Mouse (Mus musculus) hindbrain, embryonic 14.5 days (tissue): ENCODE data around the gene Slc6a20a. TPM values are rescaled to one million over a fixed set of nuclear protein-coding genes. Genes with fewer than 3 reads are reported as not detected.

Experiments
- ATAC-seq: fragments of 200-750 bp; cut with Nextera tagmentation; 2 replicates; pipeline ENCODE4 v1.8.0; 2017; ENCODE audit warnings: moderate number of reproducible peaks, mild to moderate bottlenecking, moderate TSS enrichment, moderate library complexity; ENCODE audit not compliant: low FRiP score
- DNase-seq: peaks from one replicate; pipeline ENCODE4 v3.0.0-alpha.2; 2015; ENCODE audit warnings: low spot score
- H3K27ac ChIP-seq: fragments of 300-500 bp; sonication (generic); 2 replicates; pipeline ENCODE4 v1.5.1; 2014; ENCODE audit warnings: mild to moderate bottlenecking, moderate library complexity
- H3K27me3 ChIP-seq: fragments of 300-500 bp; sonication (generic); 2 replicates; pipeline ENCODE4 v1.6.1; 2014; ENCODE audit warnings: mild to moderate bottlenecking, low read length, mixed read lengths; ENCODE audit not compliant: control insufficient read depth, insufficient read depth
- H3K36me3 ChIP-seq: fragments of 300-500 bp; sonication (generic); replicated peaks from 2 replicates; pipeline ENCODE4 v1.6.1; 2014; ENCODE audit not compliant: control insufficient read depth, insufficient read depth
- H3K4me1 ChIP-seq: fragments of 300-500 bp; sonication (generic); replicated peaks from 2 replicates; pipeline ENCODE4 v1.6.1; 2014; ENCODE audit warnings: antibody characterized with exemption, low read length, mixed read lengths; ENCODE audit not compliant: control insufficient read depth, insufficient read depth
- H3K4me2 ChIP-seq: fragments of 300-500 bp; sonication (generic); replicated peaks from 2 replicates; pipeline ENCODE4 v1.6.1; 2014; ENCODE audit warnings: mild to moderate bottlenecking, moderate library complexity
- H3K4me3 ChIP-seq: fragments of 300-500 bp; sonication (generic); replicated peaks from 2 replicates; pipeline ENCODE4 v1.5.1; 2014; ENCODE audit warnings: mild to moderate bottlenecking, low read length
- H3K9ac ChIP-seq: fragments of 300-500 bp; sonication (generic); 2 replicates; pipeline ENCODE4 v1.6.1; 2014
- H3K9me3 ChIP-seq: fragments of 300-500 bp; sonication (generic); 2 replicates; pipeline ENCODE4 v1.6.1; 2016; ENCODE audit warnings: low read length; ENCODE audit not compliant: control insufficient read depth
- WGBS: fragments of 180-500 bp; shearing (Covaris S2); extraction: QIAGEN DNeasy Blood & Tissue Kit; methylation state at CpG from one replicate; pipeline ENCODE4 v1.1.7; 2014; 5-methylcytosine and 5-hydroxymethylcytosine counted together
- polyA plus RNA-seq: library from polyadenylated mRNA; unstranded; fragments of >200 nt; fragmentation: Nextera tagmentation; extraction: Ambion mirVana; gene quantifications from 2 replicates; pipeline ENCODE4 v1.2.1, GENCODE M21; 2014

Slc6a20a gene
- polyA plus RNA-seq, result 9.7 and 10.9 TPM in 2 replicates

DNA sequence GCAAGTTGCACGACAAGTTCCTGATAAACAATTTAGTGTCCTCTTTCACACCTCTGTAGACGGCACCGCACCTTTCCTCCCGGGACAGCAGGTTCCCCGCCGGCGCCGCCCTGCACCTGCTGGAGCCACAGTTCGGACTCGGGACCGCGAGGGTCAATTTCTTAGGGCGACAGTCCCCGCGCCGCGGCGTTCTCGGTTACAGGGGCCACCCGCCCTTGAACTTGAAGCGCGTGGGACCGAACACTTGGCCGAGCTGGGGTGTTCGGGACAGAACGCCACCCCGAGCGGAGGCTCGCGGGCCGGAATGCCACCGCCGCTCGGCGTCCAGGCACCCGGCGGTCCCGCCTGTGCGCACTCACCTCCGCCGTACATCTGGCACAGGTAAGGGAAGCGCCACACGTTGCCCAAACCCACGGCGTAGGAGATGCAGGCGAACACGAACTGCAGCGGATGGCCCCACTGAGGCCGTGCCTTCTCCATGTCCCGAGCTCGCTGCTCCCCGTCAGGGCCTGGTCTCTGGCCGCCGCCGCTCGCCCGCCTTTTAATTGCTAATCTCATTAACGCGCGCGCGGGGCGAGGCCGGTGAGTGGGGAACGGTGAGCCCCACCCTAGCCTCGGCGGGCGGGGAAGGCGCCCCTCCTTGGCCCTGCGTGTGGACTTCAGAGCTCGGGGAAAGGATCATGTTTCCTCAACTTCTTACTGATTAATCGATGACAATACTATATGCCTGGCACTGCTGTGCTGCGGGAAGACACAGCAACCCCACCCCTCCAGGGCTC lies at the start of gene Slc6a20a, which contains the start of gene Ccr9:
Slc6a20a (minus strand) TSS at position 559 of the 779 bp plus-strand sequence.
Ccr9 (plus strand) TSS at position 113 of the 779 bp plus-strand sequence.
- Histone ChIP-seq H3K4me1 (peaks cover 8% of the 10 kb centered on the region), H3K9me3 (no peaks in the 10 kb centered on the region), H3K4me2 (peak within 1 kb of the TSS; percentile 80), H3K9ac (peak within 1 kb of the TSS; percentile 48), H3K27ac (no peak within 1 kb of the TSS), H3K36me3 (no peaks in the 10 kb centered on the region), H3K27me3 (peaks cover 59% of the 10 kb centered on the region), H3K4me3 (peak within 1 kb of the TSS; percentile 40)
- under 1% methylated on average over 73 of the region's 73 CpGs for WGBS
- DNase-seq (no peak), ATAC-seq (no peak)

DNA sequence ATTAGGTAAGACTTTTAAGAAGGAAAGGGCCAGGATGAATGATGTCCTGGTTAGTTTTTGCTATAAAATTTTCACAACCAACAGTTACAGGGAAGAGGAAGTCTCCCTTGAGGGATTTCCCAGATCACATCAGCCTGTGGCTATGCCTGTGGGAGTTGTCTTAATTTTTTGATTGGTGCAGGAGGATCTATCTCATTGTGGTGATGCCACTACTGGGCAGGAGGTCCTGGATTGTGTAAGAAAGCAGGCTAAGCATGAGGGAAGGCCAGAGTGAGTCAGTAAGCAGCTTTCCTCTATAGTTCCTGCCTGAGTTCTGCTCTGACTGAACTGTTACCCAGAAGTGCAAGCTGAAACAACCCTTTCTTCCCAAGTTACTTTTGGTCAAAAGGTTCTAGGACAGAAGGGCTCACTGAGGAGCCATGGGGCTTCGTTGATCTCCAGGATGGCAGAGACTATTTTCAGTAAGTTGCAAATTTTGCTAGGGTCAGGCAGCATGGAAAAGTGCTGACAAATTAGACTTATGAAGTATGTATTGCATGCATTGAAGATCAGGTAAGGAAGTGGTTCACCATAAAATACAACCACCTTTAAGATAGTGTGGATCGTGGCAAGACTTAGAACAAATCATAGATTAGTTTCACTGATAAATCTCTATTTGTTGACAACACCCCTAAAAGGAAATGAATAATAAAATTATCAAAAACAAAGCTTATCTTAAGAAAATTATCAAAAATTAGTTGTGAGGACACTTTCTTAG lies 44.2 kb upstream of the Slc6a20a start:
- Histone ChIP-seq H3K4me2 (no peak overlapping the region), H3K27me3 (no peaks in the 10 kb centered on the region), H3K36me3 (no peaks in the 10 kb centered on the region), H3K27ac (no peak overlapping the region), H3K4me1 (no peaks in the 10 kb centered on the region), H3K9ac (no peak overlapping the region), H3K9me3 (no peaks in the 10 kb centered on the region), H3K4me3 (no peak overlapping the region)
- DNase-seq (no peak), ATAC-seq (no peak)
- 84% methylated on average over 2 of the region's 2 CpGs for WGBS

DNA sequence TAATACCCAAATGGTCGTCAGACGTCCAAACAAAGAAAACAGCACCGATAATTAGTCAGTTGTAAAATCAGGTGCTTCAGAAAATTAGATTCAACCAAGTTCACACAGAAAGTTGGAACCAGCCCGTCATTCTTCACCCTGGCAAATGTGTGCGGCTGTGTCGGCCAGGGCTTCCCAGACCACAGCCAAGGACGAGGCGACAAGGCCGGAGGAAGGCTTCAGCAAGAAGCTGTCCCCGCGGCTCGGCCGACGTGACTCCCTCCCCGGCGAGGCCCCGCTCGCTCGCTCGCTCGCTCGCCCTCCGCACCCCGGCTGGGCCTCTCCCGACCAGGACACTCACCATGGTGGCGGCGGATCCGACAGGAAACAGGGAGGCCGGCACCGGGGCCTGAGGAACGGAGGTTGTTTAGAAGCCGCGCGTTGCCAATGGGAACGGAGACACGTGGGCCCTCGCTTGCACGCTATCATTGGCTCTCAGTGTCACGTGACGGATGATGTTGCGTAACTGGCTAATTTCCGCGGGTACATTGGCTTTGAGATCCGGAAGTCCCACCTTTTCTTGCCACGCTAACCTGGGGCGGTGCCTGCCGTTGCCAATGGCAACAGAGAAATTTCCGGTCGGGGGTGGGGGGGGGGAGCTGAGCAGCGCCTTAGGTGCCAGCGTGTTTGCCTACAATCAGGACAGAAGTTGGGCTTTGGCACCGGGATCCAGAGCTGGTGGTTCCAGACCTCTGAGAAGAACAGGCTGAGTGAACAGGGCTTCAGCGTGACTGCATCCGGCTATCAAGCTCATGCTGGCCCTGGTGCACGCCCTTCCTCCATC lies 38.7 kb upstream of the Slc6a20a start, which contains the start of gene Lztfl1:
Lztfl1 (minus strand) TSS at position 512 of the 823 bp plus-strand sequence.
- peaks cover 8% of the 10 kb centered on the region; the same call in 1 of the 2 replicates for H3K4me1 ChIP-seq
- H3K4me2 ChIP-seq, result peak within 1 kb of the TSS; percentile 87
- ATAC-seq (peak; percentile 100), DNase-seq (peak; percentile 99)
- no peaks in the 10 kb centered on the region for H3K9me3 ChIP-seq
- peak within 1 kb of the TSS; percentile 88 for H3K9ac ChIP-seq
- peak within 1 kb of the TSS; percentile 92 for H3K4me3 ChIP-seq
- peak within 1 kb of the TSS; percentile 68 for H3K27ac ChIP-seq
- no peaks in the 10 kb centered on the region for H3K27me3 ChIP-seq
- H3K36me3 ChIP-seq, result peaks cover 1% of the 10 kb centered on the region
- under 1% methylated on average over 55 of the region's 55 CpGs for WGBS

DNA sequence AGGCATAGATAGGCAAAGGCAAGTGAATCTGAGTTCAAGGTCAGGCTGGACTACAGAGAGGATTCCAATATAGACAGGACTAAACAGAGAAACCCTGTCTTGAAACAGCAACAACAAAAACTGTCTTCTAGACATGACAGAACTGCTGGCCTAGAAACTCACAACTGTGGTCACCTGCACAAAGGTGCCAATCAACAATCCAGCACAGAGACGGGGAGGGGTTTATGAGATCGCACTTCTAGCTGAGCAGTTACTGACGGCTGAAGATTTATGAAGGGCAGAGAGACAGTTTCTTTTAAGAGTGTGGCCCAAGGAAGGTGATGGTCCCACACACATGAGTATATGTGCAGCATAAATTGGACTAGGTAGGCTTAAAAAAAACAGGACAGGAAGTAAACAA lies 37.6 kb upstream of the Slc6a20a start:
- Histone ChIP-seq H3K9me3 (no peaks in the 10 kb centered on the region), H3K9ac (0 out of 2 replicates have a peak overlapping the region, but pooled peaks have one; percentile 88), H3K27ac (no peak overlapping the region), H3K27me3 (no peaks in the 10 kb centered on the region), H3K4me1 (peaks cover 8% of the 10 kb centered on the region; the same call in 1 of the 2 replicates), H3K4me3 (peak overlapping the region; percentile 92), H3K36me3 (peaks cover 10% of the 10 kb centered on the region), H3K4me2 (peak overlapping the region; percentile 87)
- ATAC-seq (no peak), DNase-seq (no peak)
- WGBS, result 77% methylated on average over 3 of the region's 3 CpGs

DNA sequence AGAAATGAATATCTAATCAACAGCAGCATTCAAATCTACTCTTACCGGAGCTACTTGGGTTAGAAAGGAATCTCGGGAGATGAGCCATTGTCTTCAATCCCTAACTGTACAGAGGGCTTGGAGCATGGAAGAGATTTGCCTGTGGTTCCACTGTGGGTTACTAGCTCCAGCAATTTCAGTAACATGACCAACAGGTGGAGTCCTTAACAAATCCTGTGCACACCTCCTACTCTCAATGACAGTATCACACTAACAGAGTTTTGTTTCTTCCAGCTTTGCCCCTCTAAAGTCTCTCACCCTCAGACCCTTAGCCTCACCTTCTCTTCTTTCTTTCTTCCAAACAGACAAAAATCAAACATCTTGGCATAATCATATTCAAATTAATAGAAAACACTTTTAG lies 34.4 kb upstream of the Slc6a20a start:
- H3K4me3 ChIP-seq, result no peak overlapping the region
- WGBS, result 80% methylated on average over 2 of the region's 2 CpGs

DNA sequence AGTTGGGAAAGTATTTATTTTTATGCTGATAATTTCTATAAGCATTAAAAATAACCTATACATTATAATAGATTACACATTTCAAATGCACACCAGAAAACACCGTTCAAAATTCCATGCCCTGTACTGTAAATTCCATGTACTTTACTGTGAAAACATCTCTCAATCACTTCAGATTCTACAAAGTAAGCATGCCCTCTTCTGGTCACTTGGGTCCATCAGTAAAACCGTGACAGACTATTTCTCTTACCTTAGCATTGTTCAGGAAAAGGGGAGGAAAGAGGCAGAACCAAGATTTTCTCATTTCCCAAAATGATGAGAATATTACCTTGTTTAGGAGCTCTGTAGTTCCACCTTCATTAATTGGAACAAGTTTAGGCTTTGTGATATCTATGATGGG lies 30.5 kb upstream of the Slc6a20a start:
- no peaks in the 10 kb centered on the region for H3K27me3 ChIP-seq
- H3K4me1 ChIP-seq, result no peaks in the 10 kb centered on the region
- no peaks in the 10 kb centered on the region for H3K9me3 ChIP-seq
- peaks cover 58% of the 10 kb centered on the region for H3K36me3 ChIP-seq
- 53% methylated on average over 2 of the region's 2 CpGs for WGBS
- H3K27ac ChIP-seq, result no peak overlapping the region
- no peak overlapping the region for H3K4me3 ChIP-seq
- ATAC-seq (no peak), DNase-seq (no peak)
- no peak overlapping the region for H3K4me2 ChIP-seq
- no peak overlapping the region for H3K9ac ChIP-seq

More for the DNA sequence above, 34.4 kb upstream of the Slc6a20a start:
- no peaks in the 10 kb centered on the region for H3K27me3 ChIP-seq
- peaks cover 37% of the 10 kb centered on the region for H3K36me3 ChIP-seq
- H3K27ac ChIP-seq, result no peak overlapping the region
- H3K4me1 ChIP-seq, result peaks cover 8% of the 10 kb centered on the region; the same call in 1 of the 2 replicates
- H3K9ac ChIP-seq, result no peak overlapping the region
- H3K9me3 ChIP-seq, result no peaks in the 10 kb centered on the region
- no peak overlapping the region for H3K4me2 ChIP-seq
- no peak for ATAC-seq
- DNase-seq, result no peak

DNA sequence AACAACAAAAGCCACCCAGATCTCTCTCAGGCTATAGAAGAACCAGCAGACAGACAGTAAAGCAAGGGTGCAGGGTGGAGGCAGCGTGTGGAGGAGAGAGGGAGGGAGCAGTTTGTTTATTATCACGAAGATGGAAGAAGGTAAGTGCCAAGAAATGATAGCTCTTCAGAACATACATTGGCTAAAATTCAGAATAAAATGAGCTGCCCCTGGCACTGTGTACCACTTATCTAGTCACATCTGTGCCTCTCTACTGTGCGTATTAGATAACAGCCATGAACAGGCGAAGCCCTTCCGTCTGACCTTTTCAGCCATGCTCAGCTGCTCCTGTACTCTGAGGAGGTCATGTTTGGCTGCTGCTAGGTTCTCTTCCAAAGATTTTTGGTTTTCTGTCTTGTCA lies 23.1 kb upstream of the Slc6a20a start:
- ATAC-seq, result no peak
- H3K27ac ChIP-seq, result no peak overlapping the region
- peaks cover 56% of the 10 kb centered on the region for H3K36me3 ChIP-seq
- H3K4me3 ChIP-seq, result no peak overlapping the region
- no peak overlapping the region for H3K4me2 ChIP-seq
- H3K4me1 ChIP-seq, result no peaks in the 10 kb centered on the region
- DNase-seq, result no peak
- no peak overlapping the region for H3K9ac ChIP-seq
- no peaks in the 10 kb centered on the region for H3K27me3 ChIP-seq
- no peaks in the 10 kb centered on the region for H3K9me3 ChIP-seq
- 92% methylated on average over 5 of the region's 5 CpGs for WGBS

DNA sequence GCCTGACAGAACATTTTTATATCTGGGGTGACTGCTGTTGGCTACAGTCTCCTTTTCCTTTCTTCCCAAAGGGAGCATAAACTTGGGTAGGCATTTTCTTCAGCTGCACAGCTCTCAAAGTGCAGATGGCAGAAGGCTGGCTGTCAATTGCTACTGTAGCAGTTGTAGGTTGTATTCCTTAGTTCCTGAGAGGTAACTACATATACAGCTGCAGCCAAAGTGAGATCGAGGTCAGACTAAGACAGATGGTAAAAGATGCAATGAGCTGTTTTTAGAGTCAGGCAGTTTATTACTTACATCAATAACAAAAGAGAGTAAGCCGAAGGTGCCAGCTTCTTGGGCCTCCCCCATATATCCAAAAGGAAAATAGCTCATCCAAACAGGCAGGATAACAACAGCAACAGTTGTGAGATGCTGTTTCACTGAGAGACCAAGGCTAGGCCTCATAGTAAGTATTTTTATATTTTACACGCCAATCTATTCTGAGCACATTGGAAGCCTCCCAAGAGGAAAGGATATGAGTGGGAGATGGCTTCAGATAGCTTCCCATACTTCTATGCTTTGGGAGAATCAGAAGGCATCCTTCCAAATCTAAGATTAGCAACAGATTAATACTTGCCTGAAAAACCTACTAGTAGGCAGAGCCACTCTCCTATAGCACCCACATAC lies 17.1 kb upstream of the Slc6a20a start:
- Histone ChIP-seq H3K27me3 (no peaks in the 10 kb centered on the region), H3K27ac (no peak overlapping the region)
- WGBS, result 97% methylated on average over 3 of the region's 3 CpGs

More for the DNA sequence above, 17.1 kb upstream of the Slc6a20a start:
- DNase-seq (no peak), ATAC-seq (no peak)
- no peaks in the 10 kb centered on the region for H3K4me1 ChIP-seq
- no peak overlapping the region for H3K4me2 ChIP-seq
- H3K9me3 ChIP-seq, result no peaks in the 10 kb centered on the region
- H3K4me3 ChIP-seq, result no peak overlapping the region
- peaks cover 35% of the 10 kb centered on the region for H3K36me3 ChIP-seq
- no peak overlapping the region for H3K9ac ChIP-seq
